Mouse (Mus musculus): ENCODE data around the gene Runx1. TPM values are rescaled to one million over a fixed set of nuclear protein-coding genes. Genes with fewer than 3 reads are reported as not detected.

Gene Runx1
- polyA plus RNA-seq (2014; fragmentation: Illumina TruSeq; extraction: RNeasy Lipid Tissue Mini Kit (QIAGEN cat#74804); ENCODE audit: low read depth, low replicate concordance) = 14.9 TPM

GRCm38 (mm10) chr16:92825908-92826650 is at the start of gene Runx1:
Gene Runx1 (minus strand): TSS chr16:92826149.

